Mouse (Mus musculus): ENCODE measurements at regions not wholly inside any gene's neighbourhood (a gene's known extent, or its start where the extent isn't known, plus 50 kb on each side); places are given as distances from the start of the nearest gene placed in this dataset.
A peak's percentile ranks its signal among the peaks of the same experiment; 100 is the strongest.

DNA sequence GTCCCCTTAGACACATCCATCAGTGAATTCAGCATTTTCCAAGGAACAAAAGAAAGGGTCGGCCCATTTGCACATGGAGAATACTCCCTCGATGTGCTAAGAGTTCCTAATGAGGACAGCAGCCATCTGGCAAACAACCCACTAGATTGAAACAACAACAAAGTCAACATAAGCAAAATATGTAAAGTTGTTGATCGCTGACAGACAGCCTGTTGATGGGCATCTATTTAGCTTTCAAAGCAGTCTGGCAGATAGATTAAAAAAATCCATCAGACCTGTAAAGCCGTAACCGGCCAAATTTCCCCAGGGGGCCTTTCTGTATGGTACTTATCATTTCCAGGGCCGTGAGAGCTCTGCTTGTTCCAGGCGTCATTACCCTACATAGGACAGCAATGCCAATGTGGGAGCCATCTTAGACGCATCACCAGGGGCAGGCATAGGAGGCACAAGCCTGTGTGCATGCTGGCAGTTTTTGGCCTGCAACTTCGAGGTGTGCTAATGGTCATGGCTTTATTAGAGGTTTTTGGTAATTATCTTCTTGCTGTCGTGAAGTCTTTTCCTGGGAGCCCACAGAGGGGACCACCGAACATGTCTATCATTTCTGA lies 85.7 kb downstream of the Gm11011 start:
- Histone ChIP-seq H3K4me2 (ENCODE audit: low read length) (no peak overlapping the region), H3K27me3 (replicated peaks; ENCODE audit: control insufficient read depth, insufficient read depth, low read length) (no peaks in the 10 kb centered on the region), H3K27ac (ENCODE audit: low read depth) (no peak overlapping the region), H3K36me3 (ENCODE audit: control insufficient read depth, insufficient read depth, low read length) (no peaks in the 10 kb centered on the region), H3K9me3 (ENCODE audit: control insufficient read depth, low read length) (no peaks in the 10 kb centered on the region), H3K4me1 (replicated peaks; ENCODE audit: control insufficient read depth, insufficient read depth, low read length) (no peaks in the 10 kb centered on the region; the same call in 1 of the 2 replicates), H3K4me3 (ENCODE audit: low read depth, low read length) (no peak overlapping the region), H3K9ac (ENCODE audit: low read length) (no peak overlapping the region)
- no peak for ATAC-seq (replicated peaks; ENCODE audit: low FRiP score, low TSS enrichment, low read depth)
- DNase-seq (ENCODE audit: low spot score): no peak
- 90% methylated on average over 11 of the region's 11 CpGs for WGBS

DNA sequence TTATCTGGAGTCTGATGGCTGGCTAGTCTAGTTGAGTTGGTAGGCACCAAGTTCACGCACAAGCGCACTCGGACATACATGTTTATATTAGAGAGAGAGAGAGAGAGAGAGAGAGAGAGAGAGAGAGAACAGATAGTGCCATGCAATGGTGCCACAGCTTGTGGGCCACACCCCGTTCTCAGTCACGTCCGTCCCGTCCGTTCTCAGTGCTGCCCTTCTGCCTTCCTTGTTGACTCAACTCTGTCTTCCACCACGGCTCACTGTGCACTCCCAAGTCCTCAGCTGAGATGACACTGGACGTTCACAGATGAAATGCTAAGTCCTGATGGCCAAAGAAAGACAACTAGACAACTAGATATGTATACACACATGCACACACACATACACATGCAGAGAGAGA lies 92.2 kb downstream of the Gm11011 start:
- Histone ChIP-seq H3K4me2 (ENCODE audit: low read length) (no peak overlapping the region), H3K27me3 (replicated peaks; ENCODE audit: control insufficient read depth, insufficient read depth, low read length) (no peaks in the 10 kb centered on the region), H3K36me3 (ENCODE audit: control insufficient read depth, insufficient read depth, low read length) (no peaks in the 10 kb centered on the region), H3K27ac (ENCODE audit: low read depth) (no peak overlapping the region), H3K9ac (ENCODE audit: low read length) (no peak overlapping the region), H3K9me3 (ENCODE audit: control insufficient read depth, low read length) (no peaks in the 10 kb centered on the region), H3K4me3 (ENCODE audit: low read depth, low read length) (no peak overlapping the region), H3K4me1 (replicated peaks; ENCODE audit: control insufficient read depth, insufficient read depth, low read length) (peaks cover 17% of the 10 kb centered on the region)
- 83% methylated on average over 10 of the region's 10 CpGs for WGBS
- DNase-seq (ENCODE audit: low spot score): no peak
- no peak for ATAC-seq (replicated peaks; ENCODE audit: low FRiP score, low TSS enrichment, low read depth)

DNA sequence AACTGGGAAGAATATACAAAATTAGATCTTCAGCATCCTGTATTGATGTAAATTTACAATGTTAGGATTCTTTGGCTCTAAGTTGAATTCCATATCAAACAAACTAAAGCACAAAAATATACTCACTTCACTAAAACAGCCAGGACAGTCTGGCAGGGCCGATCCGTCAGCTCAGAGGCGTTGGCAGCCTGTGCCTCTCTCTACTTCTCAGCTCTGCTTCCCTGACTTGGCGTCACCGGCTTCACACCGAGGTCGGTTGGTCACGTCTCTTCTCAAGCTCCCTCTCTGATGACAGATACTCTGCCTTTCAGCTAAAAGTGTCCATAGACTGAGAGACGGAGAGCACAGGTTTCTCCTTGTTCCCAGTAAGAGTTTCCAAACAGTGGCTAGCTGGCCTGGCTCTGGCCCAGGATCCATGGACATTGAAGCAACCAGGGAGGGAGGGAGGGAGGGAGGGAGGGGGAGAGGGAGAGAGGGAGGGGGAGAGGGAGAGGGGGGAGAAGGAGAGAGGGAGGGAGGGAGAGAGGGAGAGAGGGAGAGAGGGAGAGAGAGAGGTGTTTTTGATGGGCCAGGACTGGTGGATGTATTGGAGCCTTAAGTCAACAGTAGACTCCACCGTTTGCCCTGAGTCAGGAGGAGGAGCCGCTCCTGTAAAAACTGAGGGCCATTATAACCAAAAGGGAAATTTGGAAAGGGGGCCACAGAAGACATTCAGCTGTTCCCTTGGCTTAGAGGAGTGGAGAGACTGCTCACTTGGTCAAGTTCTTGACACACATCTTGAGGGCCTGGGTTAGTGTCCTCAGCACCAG lies 92.8 kb downstream of the Gm11011 start:
- H3K27ac ChIP-seq (ENCODE audit: low read depth): peak overlapping the region; percentile 52; the same call in 1 of the 2 replicates
- ATAC-seq (replicated peaks; ENCODE audit: low FRiP score, low TSS enrichment, low read depth): no peak
- 47% methylated on average over 11 of the region's 11 CpGs for WGBS

DNA sequence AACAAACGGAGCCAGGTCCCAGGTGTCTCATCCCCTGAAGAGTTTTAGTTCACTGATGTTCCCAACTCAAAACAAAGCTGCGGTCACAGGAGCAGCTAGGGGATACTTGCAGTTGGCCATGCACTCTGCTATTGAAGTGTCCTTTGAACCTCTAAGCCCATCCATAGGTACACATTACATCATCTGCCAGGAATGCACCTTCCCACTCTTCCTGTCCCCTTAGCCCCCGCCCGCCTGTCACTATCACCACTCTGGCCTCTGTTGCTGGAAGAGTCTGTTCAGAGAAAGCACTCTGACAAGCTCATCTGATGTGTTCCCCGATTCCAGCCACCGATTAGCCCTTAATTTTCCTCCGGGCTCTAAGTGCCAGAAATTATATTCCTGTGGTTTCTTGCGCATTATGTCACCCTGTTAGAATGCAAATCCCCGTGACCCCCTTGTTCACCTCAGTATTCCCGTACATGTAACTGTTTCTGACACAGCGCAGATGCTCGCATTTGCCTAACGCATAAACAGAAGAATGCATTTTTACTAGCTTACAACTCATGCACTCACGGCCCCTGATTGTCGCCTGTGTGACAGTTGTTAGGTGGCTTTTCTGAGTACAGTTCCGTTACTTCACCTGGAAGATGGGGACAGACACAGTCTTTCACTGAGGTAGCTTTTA lies 93.8 kb downstream of the Gm11011 start:
- Histone ChIP-seq H3K36me3 (ENCODE audit: control insufficient read depth, insufficient read depth, low read length) (no peaks in the 10 kb centered on the region), H3K9ac (ENCODE audit: low read length) (no peak overlapping the region), H3K27ac (ENCODE audit: low read depth) (peak overlapping the region; percentile 43), H3K9me3 (ENCODE audit: control insufficient read depth, low read length) (no peaks in the 10 kb centered on the region), H3K27me3 (replicated peaks; ENCODE audit: control insufficient read depth, insufficient read depth, low read length) (no peaks in the 10 kb centered on the region), H3K4me2 (ENCODE audit: low read length) (peak overlapping the region; percentile 22), H3K4me3 (ENCODE audit: low read depth, low read length) (no peak overlapping the region), H3K4me1 (replicated peaks; ENCODE audit: control insufficient read depth, insufficient read depth, low read length) (peaks cover 17% of the 10 kb centered on the region)
- WGBS: 28% methylated on average over 16 of the region's 16 CpGs
- DNase-seq (ENCODE audit: low spot score) (peak; percentile 69), ATAC-seq (replicated peaks; ENCODE audit: low FRiP score, low TSS enrichment, low read depth) (peak; percentile 79)

More for the DNA sequence above, 92.8 kb downstream of the Gm11011 start:
- no peaks in the 10 kb centered on the region for H3K27me3 ChIP-seq (replicated peaks; ENCODE audit: control insufficient read depth, insufficient read depth, low read length)
- H3K4me3 ChIP-seq (ENCODE audit: low read depth, low read length): no peak overlapping the region
- no peaks in the 10 kb centered on the region for H3K36me3 ChIP-seq (ENCODE audit: control insufficient read depth, insufficient read depth, low read length)
- no peaks in the 10 kb centered on the region for H3K9me3 ChIP-seq (ENCODE audit: control insufficient read depth, low read length)
- H3K4me1 ChIP-seq (replicated peaks; ENCODE audit: control insufficient read depth, insufficient read depth, low read length): peaks cover 17% of the 10 kb centered on the region
- no peak overlapping the region for H3K9ac ChIP-seq (ENCODE audit: low read length)
- H3K4me2 ChIP-seq (ENCODE audit: low read length): no peak overlapping the region
- DNase-seq (ENCODE audit: low spot score): no peak

DNA sequence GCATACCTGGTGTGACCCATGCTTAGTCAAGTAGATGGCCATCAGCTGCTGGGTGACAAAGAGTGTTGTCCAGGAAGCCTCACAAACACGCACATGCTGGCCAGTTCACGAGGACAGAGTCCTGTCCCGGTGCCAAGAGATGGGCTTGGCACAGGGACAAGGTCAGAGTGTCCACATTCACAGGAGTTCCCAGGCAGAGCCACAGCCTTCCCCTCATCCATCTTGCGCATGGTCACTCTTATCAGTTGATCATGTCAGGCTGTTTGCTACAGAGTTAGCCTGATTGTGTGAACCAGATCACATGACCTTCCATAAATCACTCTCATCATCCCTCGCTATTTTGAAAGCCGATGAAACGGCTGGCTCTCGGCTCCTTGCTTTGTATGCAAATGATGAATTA lies 103.6 kb downstream of the Gm11011 start:
- H3K9ac ChIP-seq (ENCODE audit: low read length): no peak overlapping the region
- no peak overlapping the region for H3K27ac ChIP-seq (ENCODE audit: low read depth)
- 38% methylated on average over 8 of the region's 8 CpGs for WGBS
- H3K4me3 ChIP-seq (ENCODE audit: low read depth, low read length): no peak overlapping the region
- H3K36me3 ChIP-seq (ENCODE audit: control insufficient read depth, insufficient read depth, low read length): no peaks in the 10 kb centered on the region
- no peak overlapping the region for H3K4me2 ChIP-seq (ENCODE audit: low read length)
- no peaks in the 10 kb centered on the region for H3K27me3 ChIP-seq (replicated peaks; ENCODE audit: control insufficient read depth, insufficient read depth, low read length)
- ATAC-seq (replicated peaks; ENCODE audit: low FRiP score, low TSS enrichment, low read depth) (no peak), DNase-seq (ENCODE audit: low spot score) (peak; percentile 60)
- peaks cover 21% of the 10 kb centered on the region for H3K4me1 ChIP-seq (replicated peaks; ENCODE audit: control insufficient read depth, insufficient read depth, low read length)
- H3K9me3 ChIP-seq (ENCODE audit: control insufficient read depth, low read length): no peaks in the 10 kb centered on the region

DNA sequence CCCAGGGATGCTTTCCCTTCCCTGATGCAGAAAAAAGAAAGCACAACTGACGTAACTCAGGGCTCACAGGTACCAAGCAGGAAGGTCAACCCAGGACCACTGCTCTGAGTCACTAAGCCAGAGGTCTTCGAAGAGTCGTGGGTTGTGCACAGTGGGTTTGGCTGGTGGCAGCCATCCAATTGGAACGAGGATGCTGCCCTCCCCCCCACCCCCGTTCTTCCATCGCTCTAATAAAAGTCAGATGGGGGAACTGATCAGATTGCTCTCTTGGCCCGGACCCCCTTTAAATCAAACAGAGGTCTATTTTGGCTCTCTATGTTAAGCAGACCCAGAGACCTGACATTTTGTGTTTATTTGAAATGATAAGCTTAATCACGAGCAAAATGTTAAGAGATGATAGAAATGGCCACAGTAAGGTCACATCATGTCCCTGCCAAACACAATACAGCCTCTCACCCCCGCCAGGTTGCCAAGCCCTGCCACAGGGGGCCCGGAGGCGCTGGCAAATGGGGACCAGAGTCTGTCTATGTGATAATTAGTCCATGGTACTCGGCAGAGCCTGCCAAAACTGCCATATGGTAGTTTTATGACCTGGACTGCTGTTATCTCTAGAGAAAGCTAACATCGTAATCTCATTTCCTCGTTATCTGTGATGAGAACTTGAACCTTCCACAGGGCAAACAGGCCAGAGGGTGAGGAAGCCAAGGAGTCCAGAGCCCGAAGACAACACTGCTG lies 105.6 kb downstream of the Gm11011 start:
- H3K27ac ChIP-seq (ENCODE audit: low read depth): peak overlapping the region; percentile 16; the same call in 1 of the 2 replicates
- no peak for DNase-seq (ENCODE audit: low spot score)

DNA sequence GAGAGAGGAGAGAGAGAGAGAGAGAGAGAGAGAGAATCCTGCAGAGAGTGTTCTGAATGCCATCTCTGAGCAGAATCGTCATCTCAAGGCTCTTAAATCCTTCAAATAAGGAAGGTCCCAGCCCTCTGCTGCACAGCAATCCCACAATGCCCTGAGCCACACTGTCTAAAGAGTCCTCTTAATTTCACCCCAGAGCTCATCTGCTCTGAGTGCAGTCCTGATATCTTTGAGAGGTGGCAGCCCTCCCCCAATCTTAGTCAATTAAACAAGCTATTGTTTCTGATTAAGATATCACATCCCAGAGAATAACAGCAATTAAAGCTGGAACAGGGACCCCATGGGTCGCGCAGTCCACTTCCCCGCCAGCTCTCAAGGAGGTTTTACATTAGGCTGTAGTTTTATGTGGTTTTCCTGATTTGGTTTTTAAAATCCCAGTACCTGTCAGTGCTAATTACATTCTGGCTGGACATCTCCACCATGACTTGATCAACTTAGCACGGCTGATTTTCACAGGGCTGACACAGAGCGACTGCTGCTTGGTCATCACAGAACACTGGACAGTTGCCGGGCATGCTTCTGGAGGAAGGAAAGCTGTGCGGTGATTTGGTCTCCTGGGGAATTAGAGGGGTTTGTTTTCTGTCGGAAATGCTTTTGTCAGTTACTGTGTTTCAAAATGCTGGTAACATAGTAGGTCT lies 113.0 kb downstream of the Gm11011 start:
- Histone ChIP-seq H3K4me3 (ENCODE audit: low read depth, low read length) (no peak overlapping the region), H3K9ac (ENCODE audit: low read length) (no peak overlapping the region), H3K36me3 (ENCODE audit: control insufficient read depth, insufficient read depth, low read length) (no peaks in the 10 kb centered on the region), H3K4me1 (replicated peaks; ENCODE audit: control insufficient read depth, insufficient read depth, low read length) (peaks cover 4% of the 10 kb centered on the region), H3K4me2 (ENCODE audit: low read length) (no peak overlapping the region), H3K27me3 (replicated peaks; ENCODE audit: control insufficient read depth, insufficient read depth, low read length) (no peaks in the 10 kb centered on the region), H3K9me3 (ENCODE audit: control insufficient read depth, low read length) (no peaks in the 10 kb centered on the region), H3K27ac (ENCODE audit: low read depth) (no peak overlapping the region)
- no peak for ATAC-seq (replicated peaks; ENCODE audit: low FRiP score, low TSS enrichment, low read depth)
- DNase-seq (ENCODE audit: low spot score): no peak
- 49% methylated on average over 9 of the region's 9 CpGs for WGBS

More for the DNA sequence above, 105.6 kb downstream of the Gm11011 start:
- no peak overlapping the region for H3K4me2 ChIP-seq (ENCODE audit: low read length)
- no peaks in the 10 kb centered on the region for H3K36me3 ChIP-seq (ENCODE audit: control insufficient read depth, insufficient read depth, low read length)
- no peak overlapping the region for H3K4me3 ChIP-seq (ENCODE audit: low read depth, low read length)
- 43% methylated on average over 15 of the region's 15 CpGs for WGBS
- no peak for ATAC-seq (replicated peaks; ENCODE audit: low FRiP score, low TSS enrichment, low read depth)
- H3K9ac ChIP-seq (ENCODE audit: low read length): no peak overlapping the region
- peaks cover 21% of the 10 kb centered on the region for H3K4me1 ChIP-seq (replicated peaks; ENCODE audit: control insufficient read depth, insufficient read depth, low read length)
- no peaks in the 10 kb centered on the region for H3K9me3 ChIP-seq (ENCODE audit: control insufficient read depth, low read length)
- H3K27me3 ChIP-seq (replicated peaks; ENCODE audit: control insufficient read depth, insufficient read depth, low read length): no peaks in the 10 kb centered on the region

DNA sequence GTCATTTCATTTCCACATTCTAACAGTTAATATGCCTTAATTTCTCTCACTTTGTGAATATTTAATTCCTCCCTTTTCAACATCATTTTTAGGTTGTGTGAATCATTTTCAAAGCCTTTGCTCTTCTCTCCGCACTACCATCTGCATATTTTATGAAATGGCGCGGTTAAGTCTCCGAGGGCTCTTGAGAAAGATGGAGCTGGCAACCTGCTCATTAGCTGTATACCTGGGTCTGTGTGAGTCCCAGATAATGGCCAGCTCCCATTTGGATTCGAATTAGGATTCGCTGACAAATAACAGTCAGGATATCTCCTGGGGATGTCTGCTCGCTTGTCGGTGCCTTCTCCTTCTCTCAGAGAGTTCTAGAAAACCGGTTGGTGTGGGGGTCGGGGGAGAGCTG lies 118.0 kb downstream of the Gm11011 start:
- no peaks in the 10 kb centered on the region for H3K27me3 ChIP-seq (replicated peaks; ENCODE audit: control insufficient read depth, insufficient read depth, low read length)
- WGBS: 91% methylated on average over 10 of the region's 10 CpGs
- H3K4me2 ChIP-seq (ENCODE audit: low read length): no peak overlapping the region
- peaks cover 5% of the 10 kb centered on the region for H3K4me1 ChIP-seq (replicated peaks; ENCODE audit: control insufficient read depth, insufficient read depth, low read length)
- DNase-seq (ENCODE audit: low spot score) (no peak), ATAC-seq (replicated peaks; ENCODE audit: low FRiP score, low TSS enrichment, low read depth) (no peak)
- no peak overlapping the region for H3K27ac ChIP-seq (ENCODE audit: low read depth)
- H3K9ac ChIP-seq (ENCODE audit: low read length): no peak overlapping the region
- H3K9me3 ChIP-seq (ENCODE audit: control insufficient read depth, low read length): no peaks in the 10 kb centered on the region
- no peak overlapping the region for H3K4me3 ChIP-seq (ENCODE audit: low read depth, low read length)
- no peaks in the 10 kb centered on the region for H3K36me3 ChIP-seq (ENCODE audit: control insufficient read depth, insufficient read depth, low read length)

Data from intestine, embryonic 14.5 days (tissue).